Mouse (Mus musculus) thymus, postnatal 10 days (tissue): ENCODE measurements around the gene Gm4353.
A peak's percentile ranks its signal among the peaks of the same experiment; 100 is the strongest.

Source experiments
- DNase-seq, 2 experiments: peaks; one replicate each; pipeline ENCODE4 v3.0.0; 2021; ENCODE audit warnings: low spot score in 2 of 2

The Gm4353 gene

GRCm38 (mm10) chr7:116040470-116041019 is 43.9 kb downstream of the Gm4353 start:
- DNase-seq: no peak

- DNase-seq: peak; percentile 55 to 74
These were observed 44.6 kb downstream of the Gm4353 start for GRCm38 (mm10) chr7:116039538-116040466.

- DNase-seq: no peak
These were observed 45.3 kb downstream of the Gm4353 start, which contains the start of gene 1110004F10Rik for GRCm38 (mm10) chr7:116039196-116039537. Gene 1110004F10Rik, plus strand, starts transcription at chr7:116039397.

GRCm38 (mm10) chr7:116038511-116038910 is 45.9 kb downstream of the Gm4353 start, which contains the start of gene Sox6:
Gene Sox6, minus strand, starts transcription at chr7:116038796.
- DNase-seq: no peak

- no peak for DNase-seq
These were observed 46.4 kb downstream of the Gm4353 start for GRCm38 (mm10) chr7:116038024-116038423.

- no peak for DNase-seq
These were observed 47.6 kb downstream of the Gm4353 start for GRCm38 (mm10) chr7:116036591-116037555.

DNA sequence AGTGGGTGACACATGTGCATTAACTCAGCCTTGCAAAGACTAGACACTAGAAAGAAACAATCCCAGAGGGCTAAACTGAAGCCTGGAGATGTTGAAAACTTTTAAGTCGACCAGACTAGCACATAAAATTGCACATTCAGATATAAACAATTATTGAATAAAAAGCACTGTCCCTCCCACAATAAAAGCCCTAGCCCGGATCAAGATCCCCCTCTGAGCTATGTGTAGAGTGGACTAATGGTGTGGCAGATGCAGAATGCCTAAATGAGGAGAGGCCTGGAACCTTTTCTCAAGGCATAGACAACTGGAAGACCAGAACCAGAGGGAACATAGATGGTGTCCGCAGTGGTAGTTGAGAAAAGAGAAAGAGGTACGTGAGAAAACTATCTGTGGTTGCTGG is 48.9 kb downstream of the Gm4353 start:
- DNase-seq: no peak

GRCm38 (mm10) chr7:116034282-116034758 is 50.1 kb downstream of the Gm4353 start:
- peak in 1 of 2 experiments; percentile 11 for DNase-seq

DNA sequence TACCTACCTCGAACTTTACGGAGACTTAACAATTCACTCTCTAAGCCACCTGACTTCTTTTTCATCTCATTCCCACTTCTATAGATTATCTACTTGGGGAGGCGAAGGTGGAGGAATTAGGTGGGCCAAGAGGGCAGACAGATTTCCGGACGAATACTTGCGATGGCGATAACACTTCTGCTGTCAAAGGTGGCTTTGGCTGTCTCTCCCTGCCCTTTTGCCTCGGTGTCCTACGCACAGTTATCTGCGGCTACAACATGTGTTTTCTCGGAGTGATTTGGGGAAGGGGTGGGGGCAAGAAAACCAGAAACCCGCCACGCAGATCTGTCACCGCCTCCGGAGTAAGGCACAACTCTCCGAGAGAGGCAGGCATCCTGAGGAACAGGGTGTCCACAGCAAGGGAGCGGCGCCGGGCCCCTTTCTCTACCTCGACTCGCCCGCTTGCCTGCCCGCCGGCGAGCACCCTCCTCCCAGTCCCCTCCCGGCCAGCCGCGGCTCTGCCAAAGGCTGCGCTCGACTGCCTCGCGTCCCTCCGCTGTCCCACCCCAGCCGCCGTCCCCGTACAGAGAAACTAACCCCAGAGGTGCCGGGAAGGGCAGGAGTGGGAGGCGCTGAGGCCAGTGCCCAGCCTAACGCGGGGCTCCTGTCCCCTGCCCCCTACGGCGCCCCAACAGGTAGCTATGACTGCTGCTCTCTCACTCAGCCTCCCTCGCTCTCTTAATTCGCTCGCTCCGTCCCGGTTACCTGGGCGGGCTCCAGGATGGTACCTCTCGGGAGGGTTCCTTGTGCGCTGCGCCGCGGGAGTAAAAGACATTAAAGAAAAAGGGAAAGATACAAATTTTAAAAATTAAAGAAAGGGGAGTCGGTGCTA is 50.8 kb downstream of the Gm4353 start:
- DNase-seq: peak in 1 of 2 experiments; percentile 21
